In genomic region chr19:53993860-53994259, GRCm38 (mm10) we compare ENCODE assay signal across 33 mouse cellular contexts. TPM values are rescaled to one million over a fixed set of nuclear protein-coding genes. Genes with fewer than 3 reads are reported as not detected.
"Had no signal": no experiment of that assay in that cellular context is flagged by ENCODE, and none has a peak within 500 bp of the region (broad histone marks: within the 10 kb centered on the region; RNA-seq: fewer than 3 reads in every experiment).

No protein-coding gene starts in this region.

- H3K4me2 ChIP-seq: limb, embryonic 12.5 days; limb, embryonic 13.5 days; limb, embryonic 15.5 days; liver, embryonic 11.5 days; liver, embryonic 12.5 days; liver, embryonic 13.5 days; liver, embryonic 15.5 days; lung, embryonic 14.5 days; lung, embryonic 15.5 days; midbrain, embryonic 11.5 days; midbrain, embryonic 12.5 days; midbrain, embryonic 13.5 days; midbrain, embryonic 15.5 days had no signal

- H3K4me3 ChIP-seq: limb, embryonic 10.5 days; limb, embryonic 12.5 days; limb, embryonic 13.5 days; limb, embryonic 15.5 days; liver, embryonic 12.5 days; liver, embryonic 13.5 days; liver, embryonic 15.5 days; lung, embryonic 15.5 days; megakaryocyte, embryonic 14.5 days; midbrain, embryonic 10.5 days; midbrain, embryonic 12.5 days; midbrain, embryonic 13.5 days; midbrain, embryonic 15.5 days; myocyte had no signal

- H3K27me3 ChIP-seq: limb, embryonic 12.5 days; limb, embryonic 13.5 days; limb, embryonic 15.5 days; liver, embryonic 12.5 days; liver, embryonic 13.5 days; liver, embryonic 15.5 days; lung, embryonic 15.5 days; megakaryocyte, embryonic 14.5 days; midbrain, embryonic 12.5 days; midbrain, embryonic 13.5 days; midbrain, embryonic 15.5 days had no signal

- H3K9ac ChIP-seq: limb, embryonic 12.5 days; limb, embryonic 13.5 days; limb, embryonic 15.5 days; liver, embryonic 12.5 days; liver, embryonic 13.5 days; liver, embryonic 14.5 days; liver, embryonic 15.5 days; liver, postnatal 0 days; lung, embryonic 14.5 days; lung, embryonic 15.5 days; midbrain, embryonic 12.5 days; midbrain, embryonic 13.5 days; midbrain, embryonic 15.5 days had no signal

- H3K4me1 ChIP-seq: limb, embryonic 15.5 days; liver, embryonic 15.5 days; lung, embryonic 15.5 days; midbrain, embryonic 15.5 days had no signal

- DNase-seq: left cerebral cortex, postnatal 4 days; liver; liver, embryonic 13.5 days; liver, postnatal 0 days; lung, adult 18-20 months; lung, adult 2 months; lung, embryonic 14.5 days; lung, postnatal 10 days; lung, postnatal 14 days; lung, postnatal 36 days; lung, postnatal 4 days; midbrain, embryonic 14.5 days had no signal

- H3K9me3 ChIP-seq: limb, embryonic 10.5 days; limb, embryonic 12.5 days; limb, embryonic 13.5 days; limb, embryonic 15.5 days; liver, embryonic 12.5 days; liver, embryonic 13.5 days; liver, embryonic 15.5 days; lung, embryonic 15.5 days; megakaryocyte, embryonic 14.5 days; midbrain, embryonic 10.5 days; midbrain, embryonic 12.5 days; midbrain, embryonic 13.5 days; midbrain, embryonic 15.5 days had no signal

- H3K27ac ChIP-seq: limb, embryonic 10.5 days; limb, embryonic 12.5 days; limb, embryonic 13.5 days; limb, embryonic 15.5 days; liver, embryonic 12.5 days; liver, embryonic 13.5 days; liver, embryonic 14.5 days; liver, embryonic 15.5 days; lung, embryonic 15.5 days; macrophage; midbrain, embryonic 10.5 days; midbrain, embryonic 12.5 days; midbrain, embryonic 13.5 days; midbrain, embryonic 15.5 days had no signal

- H3K36me3 ChIP-seq: midbrain, embryonic 15.5 days had no signal

RNA-seq across cellular contexts. Expression of gene Adra2a, which starts 50.1 kb away (rescaled TPM):
- total RNA-seq: liver, adult 2 months; megakaryocyte, adult 5-6 weeks; monocyte, adult 5-6 weeks had no signal
- polyA plus RNA-seq: limb, embryonic 10.5 days; limb, embryonic 11.5 days; macrophage had no signal
